ENCODE assay signal across 12 mouse cellular contexts in genomic region chr19:7278200-7278906, GRCm38 (mm10). TPM values are rescaled to one million over a fixed set of nuclear protein-coding genes. Genes with fewer than 3 reads are reported as not detected.
A peak's percentile ranks its signal among the peaks of the same experiment; 100 is the strongest.
DNase-seq lines count a peak whose midpoint lies in the region; ATAC-seq and TF ChIP-seq lines count a peak whose summit lies in the region.
"Had no signal": no experiment of that assay in that cellular context is flagged by ENCODE, and none has a peak within 500 bp of the region (broad histone marks: within the 10 kb centered on the region; RNA-seq: fewer than 3 reads in every experiment).

No protein-coding gene starts in this region.

- no peaks in the 10 kb centered on the region for H3K27me3 ChIP-seq in liver, embryonic 12.5 days (replicated peaks)
- H3K27me3 ChIP-seq in embryonic facial prominence, embryonic 14.5 days (replicated peaks; ENCODE audit: control insufficient read depth, insufficient read depth, low read length) = no peaks in the 10 kb centered on the region
- H3K27me3 ChIP-seq in hindbrain, embryonic 14.5 days (ENCODE audit: control insufficient read depth, insufficient read depth, low read length) = no peaks in the 10 kb centered on the region
- no peaks in the 10 kb centered on the region for H3K27me3 ChIP-seq in myocyte (ENCODE audit: control insufficient read depth, insufficient read depth, insufficient read length)
- H3K27me3 ChIP-seq: lung, embryonic 15.5 days had no signal

- no peak for ATAC-seq in liver, embryonic 12.5 days
- no peak for ATAC-seq in embryonic facial prominence, embryonic 14.5 days (ENCODE audit: low read depth)
- no peak for ATAC-seq in hindbrain, embryonic 14.5 days (ENCODE audit: low FRiP score)
- no peak for ATAC-seq in megakaryocyte, adult 5-6 weeks (ENCODE audit: poor library complexity, severe bottlenecking)
- ATAC-seq in megakaryocyte-erythroid progenitor cell, adult 5-6 weeks (replicated peaks; ENCODE audit: low FRiP score, low TSS enrichment, poor library complexity, severe bottlenecking) = no peak

- no peak overlapping the region for H3K9ac ChIP-seq in liver, embryonic 12.5 days
- 0 out of 2 replicates have a peak overlapping the region, but pooled peaks have one; percentile 30 for H3K9ac ChIP-seq in embryonic facial prominence, embryonic 14.5 days (ENCODE audit: low read depth, low read length)
- H3K9ac ChIP-seq in hindbrain, embryonic 14.5 days = 0 out of 2 replicates have a peak overlapping the region, but pooled peaks have one; percentile 6
- H3K9ac ChIP-seq: lung, embryonic 15.5 days had no signal

- 0 out of 2 replicates have a peak overlapping the region, but pooled peaks have one; percentile 34 for H3K27ac ChIP-seq in liver, embryonic 12.5 days
- H3K27ac ChIP-seq in embryonic facial prominence, embryonic 14.5 days (replicated peaks; ENCODE audit: low read depth, low read length) = no peak overlapping the region
- peak overlapping the region; percentile 56 for H3K27ac ChIP-seq in hindbrain, embryonic 14.5 days
- H3K27ac ChIP-seq: heart, adult 2 months; lung, embryonic 15.5 days had no signal

- H3K9me3 ChIP-seq in liver, embryonic 12.5 days (replicated peaks) = no peaks in the 10 kb centered on the region
- no peaks in the 10 kb centered on the region for H3K9me3 ChIP-seq in embryonic facial prominence, embryonic 14.5 days (ENCODE audit: control insufficient read depth, low read length)
- H3K9me3 ChIP-seq in hindbrain, embryonic 14.5 days (ENCODE audit: control insufficient read depth, low read length) = no peaks in the 10 kb centered on the region
- H3K9me3 ChIP-seq: lung, embryonic 15.5 days had no signal

- no peak overlapping the region for H3ac ChIP-seq in myocyte (ENCODE audit: control insufficient read depth, insufficient read length)

- H3K36me3 ChIP-seq in liver, embryonic 12.5 days = peaks cover 97% of the 10 kb centered on the region
- peaks cover 95% of the 10 kb centered on the region for H3K36me3 ChIP-seq in embryonic facial prominence, embryonic 14.5 days (ENCODE audit: control insufficient read depth, insufficient read depth, low read length)
- H3K36me3 ChIP-seq in hindbrain, embryonic 14.5 days (replicated peaks; ENCODE audit: control insufficient read depth, insufficient read depth) = peaks cover 84% of the 10 kb centered on the region
- H3K36me3 ChIP-seq in myocyte (ENCODE audit: control insufficient read depth, insufficient read depth) = peaks cover 9% of the 10 kb centered on the region

- TF ChIP-seq POLR2A in myocyte (IDR thresholded peaks at IDR 0.05; ENCODE audit: insufficient read length, low read depth) = peak; percentile 40

- H3K79me2 ChIP-seq in myocyte (ENCODE audit: control insufficient read depth, insufficient read depth) = no peaks in the 10 kb centered on the region

- no peak for DNase-seq in liver
- no peak for DNase-seq in embryonic facial prominence, embryonic 14.5 days (ENCODE audit: low spot score)
- DNase-seq in hindbrain, embryonic 14.5 days (ENCODE audit: low spot score) = no peak
- no peak for DNase-seq in frontal cortex, postnatal 10 days (ENCODE audit: low spot score in 2 of 2)
- DNase-seq: cerebellum, adult 18-20 months had no signal

- WGBS in liver, embryonic 12.5 days (ENCODE audit: insufficient replicate concordance) = 71% methylated on average over 6 of the region's 6 CpGs
- 82% methylated on average over 6 of the region's 6 CpGs for WGBS in embryonic facial prominence, embryonic 14.5 days
- 72% methylated on average over 6 of the region's 6 CpGs for WGBS in hindbrain, embryonic 14.5 days

- no peak overlapping the region for H3K4me3 ChIP-seq in liver, embryonic 12.5 days
- H3K4me3 ChIP-seq in embryonic facial prominence, embryonic 14.5 days (ENCODE audit: low read depth, low read length) = no peak overlapping the region
- H3K4me3 ChIP-seq in hindbrain, embryonic 14.5 days (replicated peaks; ENCODE audit: low read length) = no peak overlapping the region
- no peak overlapping the region for H3K4me3 ChIP-seq in myocyte
- H3K4me3 ChIP-seq: erythroblast, embryonic 14.5 days; heart, adult 2 months; lung, embryonic 15.5 days had no signal

- peaks cover 15% of the 10 kb centered on the region for H3K4me1 ChIP-seq in liver, embryonic 12.5 days
- peaks cover 17% of the 10 kb centered on the region for H3K4me1 ChIP-seq in embryonic facial prominence, embryonic 14.5 days (ENCODE audit: control insufficient read depth, insufficient read depth, low read length)
- H3K4me1 ChIP-seq in hindbrain, embryonic 14.5 days (replicated peaks; ENCODE audit: control insufficient read depth, insufficient read depth, low read length) = peaks cover 27% of the 10 kb centered on the region; the same call in 1 of the 2 replicates

- H3K4me2 ChIP-seq in liver, embryonic 12.5 days = no peak overlapping the region
- H3K4me2 ChIP-seq in embryonic facial prominence, embryonic 14.5 days (ENCODE audit: low read depth, low read length) = no peak overlapping the region
- no peak overlapping the region for H3K4me2 ChIP-seq in hindbrain, embryonic 14.5 days (replicated peaks)
- H3K4me2 ChIP-seq in myocyte (ENCODE audit: low read depth) = no peak overlapping the region
- H3K4me2 ChIP-seq: lung, embryonic 15.5 days had no signal

TF ChIP-seq in myocyte, 11 proteins besides CTCF, POLR2A, EP300 and RAD21:
- TF ChIP-seq MAX (IDR thresholded peaks at IDR 0.05; ENCODE audit: low read depth) (no peak), POLR2AphosphoS2 (IDR thresholded peaks at IDR 0.05; ENCODE audit: insufficient read length, low read depth) (peak; percentile 78)

RNA-seq across cellular contexts. Expression of gene Rcor2, which starts 11.2 kb away (rescaled TPM):
- 4.0 and 5.1 TPM in 2 replicates for polyA plus RNA-seq in liver, embryonic 12.5 days (2016; fragmentation: Nextera tagmentation; extraction: Ambion mirVana)
- 10.8 and 11.7 TPM in 2 replicates for polyA plus RNA-seq in embryonic facial prominence, embryonic 14.5 days (2014; fragmentation: Nextera tagmentation; extraction: Ambion mirVana)
- polyA plus RNA-seq in hindbrain, embryonic 14.5 days (2014; fragmentation: Nextera tagmentation; extraction: Ambion mirVana) = 12.0 and 13.4 TPM in 2 replicates
- 34.1 TPM for polyA plus RNA-seq in myocyte (2012; fragmentation: generic; extraction: Trizol)
- total RNA-seq in megakaryocyte, adult 5-6 weeks (2015) = 0.45 TPM in 1 of 2 replicates, not detected in the other
- total RNA-seq in megakaryocyte, adult 5-6 weeks (2017) = 0.08 and 1.9 TPM in 2 replicates
- 5.0 and 5.4 TPM in 2 replicates for total RNA-seq in megakaryocyte-erythroid progenitor cell, adult 5-6 weeks (2014; fragmentation: Nextera tagmentation)
- 4.0 and 19.5 TPM in 2 replicates for total RNA-seq in megakaryocyte-erythroid progenitor cell, adult 5-6 weeks (2017)

RNA-seq across cellular contexts. Expression of gene Naa40, which starts 37.4 kb away (rescaled TPM):
- polyA plus RNA-seq in liver, embryonic 12.5 days (2016; fragmentation: Nextera tagmentation; extraction: Ambion mirVana) = 42.0 and 44.8 TPM in 2 replicates
- polyA plus RNA-seq in embryonic facial prominence, embryonic 14.5 days (2014; fragmentation: Nextera tagmentation; extraction: Ambion mirVana) = 47.8 and 48.4 TPM in 2 replicates
- polyA plus RNA-seq in hindbrain, embryonic 14.5 days (2014; fragmentation: Nextera tagmentation; extraction: Ambion mirVana) = 67.6 and 69.1 TPM in 2 replicates
- polyA plus RNA-seq in myocyte (2012; fragmentation: generic; extraction: Trizol) = 10.3 TPM
- 31.2 and 31.9 TPM in 2 replicates for total RNA-seq in megakaryocyte, adult 5-6 weeks (2015)
- total RNA-seq in megakaryocyte, adult 5-6 weeks (2017) = 31.9 and 33.2 TPM in 2 replicates
- 66.8 and 78.6 TPM in 2 replicates for total RNA-seq in megakaryocyte-erythroid progenitor cell, adult 5-6 weeks (2014; fragmentation: Nextera tagmentation)
- 45.4 and 49.0 TPM in 2 replicates for total RNA-seq in megakaryocyte-erythroid progenitor cell, adult 5-6 weeks (2017)
